Mouse (Mus musculus): Measurements from ENCODE around the gene Ost4.

DNA sequence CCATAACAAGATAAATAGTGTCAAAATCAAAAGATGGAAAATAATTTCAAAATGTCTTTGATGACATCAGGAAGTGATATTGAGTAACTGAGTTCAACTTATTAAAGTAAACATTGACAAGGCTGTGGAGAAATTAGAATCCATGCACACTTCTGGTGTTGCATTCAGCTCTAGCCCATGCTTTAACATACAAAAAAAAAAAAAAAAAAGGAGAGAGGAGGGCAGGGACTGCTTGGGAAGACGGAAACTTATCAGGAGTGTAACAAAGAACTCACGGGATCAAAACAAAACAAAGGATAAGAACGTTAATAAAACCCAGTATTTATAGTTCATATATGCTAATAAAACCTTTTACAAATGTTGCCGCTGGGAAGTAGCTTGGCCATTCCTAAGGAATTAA, 21.4 kb downstream of the Ost4 start:
- TF ChIP-seq MYOG (IDR thresholded peaks at IDR 0.05; ENCODE audit: control insufficient read depth in 1 of 3, insufficient read depth in 1 of 3, insufficient read length in 2 of 3, low read depth in 2 of 3) (no peak), POLR2A (IDR thresholded peaks at IDR 0.05; ENCODE audit: insufficient read length, low read depth) (no peak), TCF3 (IDR thresholded peaks at IDR 0.05; ENCODE audit: insufficient read length, low read depth) (no peak), REST (IDR thresholded peaks at IDR 0.05; ENCODE audit: insufficient read depth, insufficient read length) (no peak), USF1 (IDR thresholded peaks at IDR 0.05; ENCODE audit: low read depth) (no peak), MAX (IDR thresholded peaks at IDR 0.05; ENCODE audit: low read depth) (no peak), POLR2AphosphoS2 (IDR thresholded peaks at IDR 0.05; ENCODE audit: insufficient read length, low read depth) (no peak), TCF12 (IDR thresholded peaks at IDR 0.05; ENCODE audit: insufficient read depth, poor library complexity, severe bottlenecking) (no peak)

Data from myocyte (in vitro differentiated cells).